Mouse (Mus musculus) erythroblast, embryonic 14.5 days (primary cell): ENCODE data around the gene Socs3.

Source experiments
- GATA1 ChIP-seq: IDR thresholded peaks from 2 replicates; pipeline ENCODE4 v1.6.1; 2012; ENCODE audit warnings: low read length, inconsistent platforms, mixed read lengths
- TAL1 ChIP-seq: IDR thresholded peaks from 3 replicates; pipeline ENCODE4 v1.6.1; 2012; ENCODE audit warnings: low read length, inconsistent platforms, mixed read lengths

DNA sequence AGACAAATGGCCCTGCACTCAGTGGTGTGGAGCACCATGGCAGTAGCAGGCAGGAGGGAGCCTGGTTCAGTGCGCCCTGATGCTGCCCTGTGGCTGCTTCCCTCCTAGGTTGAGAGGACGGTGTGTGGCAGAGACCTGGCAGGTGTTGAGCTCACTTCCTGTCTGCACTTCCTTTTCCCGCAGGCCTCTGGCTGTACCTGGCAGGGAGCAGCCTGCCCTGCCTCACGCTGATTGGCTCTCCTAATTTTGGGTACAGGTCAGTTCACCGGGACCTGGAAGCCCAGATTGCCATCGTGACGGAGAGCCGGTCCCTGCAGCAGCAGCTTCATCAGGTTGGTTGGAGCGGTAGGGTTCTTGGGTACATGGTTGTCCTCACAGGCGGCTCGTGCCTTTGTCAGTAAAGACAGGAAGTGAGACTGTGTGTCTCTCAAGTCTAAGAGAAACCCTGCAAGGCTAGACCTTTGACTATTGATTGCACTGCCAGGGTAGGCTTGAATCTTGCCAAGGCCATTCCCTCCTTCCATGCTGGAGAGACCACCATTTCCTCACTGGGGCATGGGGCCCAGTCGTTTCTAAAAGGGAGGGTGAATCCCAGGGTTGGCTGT lies 44.6 kb upstream of the Socs3 start:
- TF ChIP-seq GATA1 (no peak), TAL1 (no peak)
